Mouse (Mus musculus): ENCODE data around the gene Mark4.

Gene Mark4

DNA sequence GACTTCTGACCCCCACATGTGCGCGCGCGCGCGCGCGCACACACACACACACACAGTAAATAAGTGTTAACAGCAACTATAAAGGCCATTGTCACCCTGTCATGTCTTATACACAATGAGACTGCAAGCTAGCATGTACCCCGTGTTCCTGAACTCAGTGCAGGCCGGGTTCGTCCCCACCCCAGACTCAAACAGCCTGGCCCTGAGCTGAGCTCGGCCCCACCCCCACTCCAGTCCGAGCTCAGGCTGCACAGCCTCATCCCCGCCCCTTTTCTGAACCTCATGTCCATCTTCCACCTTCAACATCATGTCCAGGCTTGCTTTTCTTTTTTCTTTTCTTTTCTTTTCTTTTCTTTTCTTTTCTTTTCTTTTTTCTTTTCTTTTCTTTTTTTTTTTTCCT is 11.7 kb upstream of the Mark4 start:
- no peak for DNase-seq (ENCODE audit: low read depth, low spot score)

DNA sequence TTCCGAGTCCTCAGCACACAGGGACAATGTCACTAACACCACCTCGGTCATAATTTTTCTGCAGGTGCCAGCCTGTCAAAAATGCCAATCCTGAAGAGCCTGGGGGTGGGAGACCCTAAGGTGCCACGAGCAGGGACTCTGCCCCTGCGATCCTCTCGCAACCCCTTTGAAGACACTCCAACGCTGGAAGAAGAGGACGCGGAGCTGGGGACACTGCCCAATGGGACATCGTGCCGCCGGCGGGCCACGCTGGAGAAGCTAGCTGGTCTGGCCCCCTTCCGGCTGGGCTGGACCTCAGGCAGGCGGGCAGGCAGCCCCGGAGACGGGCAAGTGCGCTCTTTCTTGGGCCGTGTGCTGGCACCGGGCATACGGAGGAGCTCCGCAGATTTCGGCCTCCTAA is 10.8 kb upstream of the Mark4 start:
- no peak for DNase-seq (ENCODE audit: low read depth, low spot score)

DNA sequence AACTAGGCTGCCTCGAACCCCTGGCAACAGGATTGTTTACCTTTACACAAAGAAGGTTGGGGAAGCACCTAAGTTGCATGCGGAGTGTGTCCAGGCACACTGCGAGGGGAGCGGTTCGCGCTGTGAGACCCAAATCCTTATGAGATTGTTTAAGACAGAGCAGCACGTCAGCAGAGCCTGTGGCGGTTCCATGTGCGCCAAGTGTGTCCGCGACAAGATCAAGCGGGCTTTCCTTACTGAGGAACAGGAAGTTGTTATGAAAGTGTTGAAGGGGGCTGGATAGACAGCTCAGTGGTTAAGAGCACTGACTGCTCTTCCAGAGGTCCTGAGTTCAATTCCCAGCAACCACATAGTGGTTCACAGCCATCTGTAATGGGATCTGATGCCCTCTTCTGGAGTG is 9.7 kb upstream of the Mark4 start:
- DNase-seq (ENCODE audit: low read depth, low spot score) = no peak

DNA sequence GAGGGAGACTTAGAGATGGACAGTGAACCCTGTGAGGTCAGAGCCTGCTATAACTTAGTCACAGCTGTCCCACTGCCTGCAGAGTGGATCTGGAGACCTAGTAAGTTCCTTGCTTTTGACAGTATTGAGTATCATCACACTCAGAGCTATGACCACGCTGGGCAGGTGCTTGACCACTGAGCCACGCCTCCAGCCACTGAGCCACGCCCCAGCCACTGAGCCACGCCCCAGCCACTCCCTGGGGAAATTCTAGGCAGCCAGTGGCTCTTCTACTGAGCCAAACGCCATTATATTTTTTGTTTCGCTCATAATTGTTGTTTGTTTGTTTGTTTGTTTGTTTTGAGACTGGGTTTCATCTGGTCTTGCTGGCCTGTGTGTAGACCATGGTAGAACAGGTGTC is 9.0 kb upstream of the Mark4 start:
- no peak for DNase-seq (ENCODE audit: low read depth, low spot score)

DNA sequence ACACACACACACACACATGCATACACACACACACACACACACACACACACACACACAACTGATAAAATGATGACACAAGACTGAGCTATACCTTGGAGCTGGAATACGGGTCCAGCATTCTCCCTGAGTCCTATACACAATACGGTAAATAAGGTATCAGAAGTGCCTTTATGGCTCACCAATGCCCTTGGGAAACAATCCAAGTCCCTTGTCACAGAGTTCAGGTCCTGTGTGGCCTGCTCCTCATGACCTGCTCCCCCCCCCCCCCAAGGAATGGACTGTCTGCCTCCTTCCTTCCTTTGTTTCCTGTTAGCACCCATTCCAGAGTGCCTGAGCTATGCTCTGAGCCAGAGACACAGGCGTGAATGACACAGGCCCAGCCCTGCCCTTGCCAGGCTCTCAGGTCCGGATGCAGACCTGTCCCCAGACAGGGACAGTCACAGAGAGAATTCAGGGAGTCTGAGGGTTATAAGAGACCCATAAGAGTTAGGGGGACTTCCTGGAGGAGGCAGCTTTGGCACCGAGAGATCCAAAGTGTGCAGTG is 8.1 kb upstream of the Mark4 start:
- no peak for DNase-seq (ENCODE audit: low read depth, low spot score)

DNA sequence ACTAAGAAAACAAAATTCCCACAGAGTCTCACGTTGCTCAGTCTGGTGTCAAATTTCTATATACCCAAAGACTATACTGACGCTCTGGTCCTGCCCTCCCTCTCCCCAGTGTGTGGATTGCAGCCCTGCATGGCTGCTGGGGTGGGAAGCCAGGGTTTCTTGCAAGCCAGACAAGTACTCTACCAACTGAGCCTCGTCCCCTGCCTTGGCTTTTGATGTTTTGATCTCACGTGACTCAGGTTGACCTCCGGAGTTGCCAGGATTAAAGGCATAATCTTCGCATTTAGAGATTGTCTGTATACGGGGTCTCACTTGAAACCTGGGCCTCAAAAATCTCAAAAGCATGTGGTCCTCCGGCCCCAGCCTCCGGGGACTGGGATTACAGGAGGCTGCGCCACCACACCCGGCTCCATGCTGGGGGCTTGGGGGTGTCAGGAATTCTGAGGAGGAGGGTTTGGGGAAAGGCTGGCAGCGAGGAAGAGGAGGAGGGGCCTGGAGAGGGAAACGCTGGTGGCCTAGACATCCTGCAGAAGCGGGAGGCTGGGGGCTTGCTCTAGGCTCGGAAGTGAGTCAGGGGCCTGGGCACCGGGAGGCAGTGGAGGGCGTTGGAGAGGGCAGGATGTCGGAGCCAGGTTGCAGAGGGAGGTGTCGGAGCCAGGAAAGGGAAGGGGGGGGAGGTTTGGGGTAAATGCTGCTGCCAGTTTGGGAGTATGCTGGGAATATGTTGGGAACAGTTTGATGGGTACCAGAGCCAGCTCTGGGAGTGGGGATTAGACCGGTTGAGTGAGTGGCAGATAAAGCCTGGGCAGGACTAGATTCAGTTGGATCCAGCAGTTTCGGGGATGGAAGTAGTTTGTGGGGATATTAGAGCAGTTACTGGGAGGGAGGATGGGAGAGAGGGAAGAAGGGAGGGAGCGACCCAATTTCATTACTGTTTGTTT is 6.0 kb upstream of the Mark4 start:
- DNase-seq (ENCODE audit: low read depth, low spot score) = no peak

DNA sequence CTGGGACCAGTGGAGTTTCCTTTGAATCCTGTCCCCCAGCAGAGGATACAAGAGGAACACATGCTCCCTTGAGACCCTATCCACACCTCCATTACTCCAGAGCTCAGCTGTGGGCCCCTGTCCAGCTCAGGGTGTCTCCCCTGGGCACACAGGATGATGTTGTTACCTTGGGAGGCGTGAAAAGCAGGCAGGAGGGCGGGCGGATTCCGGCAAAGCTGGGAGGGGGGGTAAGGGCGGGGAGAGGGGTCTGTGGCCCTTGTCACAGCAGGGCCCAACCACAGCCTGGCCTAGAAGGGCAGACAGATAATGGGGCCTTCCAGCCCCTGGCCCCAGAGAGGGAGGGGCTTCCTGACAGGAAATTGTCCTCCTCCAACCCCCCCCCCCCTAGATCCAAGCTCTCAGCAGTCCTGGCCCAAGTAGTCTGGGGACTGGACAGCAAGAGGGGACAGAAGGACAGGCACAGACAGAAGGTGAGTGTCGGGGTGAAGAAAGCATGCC is 4.3 kb upstream of the Mark4 start, which contains the start of gene Exoc3l2:
Gene Exoc3l2, plus strand, starts transcription at position 448 of the 498 bp plus-strand sequence.
- DNase-seq (ENCODE audit: low read depth, low spot score) = no peak

DNA sequence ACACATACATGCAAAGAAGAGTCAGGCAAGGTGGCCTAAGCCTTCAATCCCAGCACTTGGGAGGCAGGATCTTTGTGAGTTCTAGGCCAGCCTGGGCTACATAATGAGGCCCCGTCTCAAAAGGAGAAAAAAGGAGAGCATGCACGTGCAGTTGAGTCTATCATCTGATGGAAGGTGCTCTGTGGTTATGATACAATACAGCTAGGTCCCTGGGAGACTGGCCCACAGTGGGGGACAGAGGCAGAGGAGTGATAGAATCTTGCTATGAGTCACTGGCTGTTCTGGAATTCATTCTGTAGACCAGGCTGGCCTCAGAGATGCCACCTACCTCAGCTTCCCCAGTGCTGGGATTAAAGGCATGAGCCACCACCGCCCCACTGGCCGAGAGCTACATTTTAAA is 3.8 kb upstream of the Mark4 start:
- DNase-seq (ENCODE audit: low read depth, low spot score) = no peak

DNA sequence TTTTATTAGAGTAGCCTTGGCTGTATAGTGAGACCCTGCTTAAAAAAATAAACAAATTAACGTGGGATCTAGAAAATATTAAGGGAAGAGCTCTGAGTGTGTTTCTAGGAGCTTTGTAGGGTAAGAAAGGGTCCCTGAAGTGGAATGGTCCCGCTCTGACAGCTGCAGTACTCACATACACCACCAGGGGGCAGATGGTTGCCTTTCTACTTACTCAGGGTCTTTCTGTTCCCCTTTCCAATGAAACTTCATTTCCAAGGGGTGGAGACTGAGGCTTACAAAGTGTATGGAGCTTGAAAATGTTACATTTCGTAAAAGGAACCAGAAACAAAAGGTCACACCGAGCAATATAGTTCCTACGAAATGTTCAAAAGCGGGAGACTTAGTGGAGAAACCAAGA is 2.9 kb upstream of the Mark4 start:
- DNase-seq (ENCODE audit: low read depth, low spot score) = no peak

DNA sequence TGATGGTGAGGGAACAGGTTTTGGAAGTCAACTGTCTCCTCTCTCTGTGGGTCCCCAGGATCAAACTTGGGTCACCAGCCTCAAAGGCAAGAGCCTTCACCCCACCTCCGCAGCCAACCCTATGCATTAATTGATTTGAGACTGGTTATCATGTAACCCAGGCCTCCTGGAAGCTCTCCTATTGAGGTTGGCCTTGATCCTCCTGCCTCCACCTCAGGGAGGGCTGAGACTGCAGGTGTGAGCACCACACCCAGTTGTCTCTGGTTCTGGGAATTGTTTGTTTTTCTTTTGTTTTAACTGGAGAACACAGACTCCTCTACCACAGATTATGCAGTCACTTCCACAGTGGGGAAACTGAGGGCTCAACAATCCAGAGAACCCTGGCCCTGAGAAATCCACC is 1.9 kb upstream of the Mark4 start:
- no peak for DNase-seq (ENCODE audit: low read depth, low spot score)

DNA sequence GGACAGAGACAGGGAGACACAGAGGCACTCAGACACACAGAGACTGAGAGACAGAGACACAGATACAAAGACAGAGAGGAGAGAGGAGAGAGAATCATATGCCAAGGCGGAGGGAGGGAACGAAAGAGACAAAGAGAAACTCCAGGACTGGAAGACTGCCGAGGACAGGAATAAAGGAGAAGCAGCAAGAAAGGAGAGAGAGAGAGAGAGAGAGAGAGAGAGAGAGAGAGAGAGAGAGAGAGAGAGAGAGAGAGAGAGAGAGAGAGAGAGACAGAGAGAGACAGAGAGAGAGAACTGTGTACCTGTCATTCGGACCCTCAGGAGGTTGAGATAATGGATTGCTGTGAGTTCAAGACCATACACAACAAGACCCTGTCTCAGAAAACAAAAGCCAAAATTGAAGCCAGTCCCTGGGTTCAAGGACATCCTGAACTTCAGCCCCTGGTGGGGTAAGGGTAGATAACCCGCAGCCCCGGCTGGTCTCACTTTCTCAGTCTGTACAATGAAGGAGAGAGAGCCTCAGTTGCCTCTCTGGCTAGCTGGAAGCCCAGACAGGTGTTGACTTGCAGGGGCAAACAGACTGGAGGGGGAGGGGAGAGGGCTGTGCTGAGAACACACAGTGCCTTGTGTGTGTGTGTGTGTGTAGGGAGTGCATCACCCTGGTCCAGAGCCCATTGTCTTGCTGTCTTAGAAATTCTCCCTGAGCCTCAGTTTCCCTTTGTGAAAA is 686 bp upstream of the Mark4 start:
- no peak for DNase-seq (ENCODE audit: low read depth, low spot score)

DNA sequence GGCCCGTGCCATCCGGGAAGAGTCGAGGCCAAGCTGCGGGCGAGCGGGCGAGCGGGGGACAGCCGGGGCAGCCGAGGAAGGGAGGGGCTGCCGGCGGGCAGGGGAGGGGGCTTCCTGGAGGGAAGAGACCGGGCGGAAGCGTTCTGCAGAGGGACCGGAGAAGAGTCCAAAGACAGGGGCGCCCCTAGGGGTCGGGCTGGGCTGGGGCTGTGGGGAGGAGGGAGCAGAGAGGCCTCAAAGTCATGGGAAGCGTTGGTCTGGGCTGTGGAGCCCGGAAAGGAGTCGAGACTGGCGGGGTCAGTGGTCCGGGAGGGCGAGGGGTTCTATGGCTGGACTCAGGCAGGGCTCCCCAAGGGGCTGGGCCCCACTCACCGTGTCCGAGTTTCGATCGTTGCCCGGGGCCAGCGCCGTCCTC is 542 bp downstream of the Mark4 start:
- no peak for DNase-seq (ENCODE audit: low read depth, low spot score)

DNA sequence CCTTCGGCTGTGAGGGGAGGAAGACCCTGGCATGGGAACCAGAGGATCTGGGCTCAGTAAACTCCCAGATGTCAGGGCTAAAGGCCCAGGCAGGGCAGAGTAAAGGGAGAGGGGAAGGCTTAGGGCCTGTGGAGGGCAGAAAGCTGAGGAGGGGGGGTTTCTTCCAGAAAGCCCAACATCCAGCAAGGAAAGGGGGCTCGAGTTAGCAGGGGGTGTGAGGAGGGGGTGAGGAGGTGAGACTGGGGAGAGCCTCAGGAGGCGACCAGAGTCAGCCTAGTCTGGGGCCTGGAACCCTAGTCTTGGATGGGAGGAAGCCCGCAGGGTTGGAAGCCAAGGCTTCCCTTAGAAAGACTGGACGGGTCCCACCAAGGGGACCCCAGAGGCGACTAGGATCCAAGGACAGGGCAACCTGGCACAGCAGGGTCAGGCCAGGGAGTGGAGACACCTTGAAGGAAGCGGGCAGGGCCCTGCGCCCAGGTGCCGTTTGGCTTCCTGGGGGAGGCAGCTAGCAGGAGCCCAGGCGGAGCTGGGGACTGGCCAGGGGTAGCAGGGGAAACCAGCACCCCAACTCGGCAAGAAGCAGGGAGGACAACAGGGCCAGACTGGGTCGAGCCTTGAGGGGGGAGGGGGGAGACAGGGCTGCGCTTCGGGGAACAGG is 1.1 kb downstream of the Mark4 start:
- DNase-seq (ENCODE audit: low read depth, low spot score) = no peak

DNA sequence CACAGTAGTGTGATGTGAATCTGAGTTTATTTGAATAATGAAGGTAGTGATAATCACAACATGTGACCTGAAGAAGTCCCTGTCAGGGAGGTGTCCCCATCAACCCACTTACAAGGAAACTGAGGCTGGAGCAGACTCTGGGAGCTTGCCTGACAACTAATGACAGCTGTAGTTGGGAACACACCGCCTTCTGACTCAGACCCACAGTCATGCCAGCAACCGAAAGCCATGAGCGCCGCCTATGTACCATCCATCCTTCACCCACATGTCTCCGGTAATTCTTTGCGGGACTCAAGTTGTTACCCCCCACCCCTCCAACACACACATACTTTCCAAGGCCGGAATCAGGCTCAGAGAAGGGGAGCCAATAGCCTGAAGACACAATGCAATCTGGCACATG is 2.0 kb downstream of the Mark4 start:
- DNase-seq (ENCODE audit: low read depth, low spot score) = no peak

DNA sequence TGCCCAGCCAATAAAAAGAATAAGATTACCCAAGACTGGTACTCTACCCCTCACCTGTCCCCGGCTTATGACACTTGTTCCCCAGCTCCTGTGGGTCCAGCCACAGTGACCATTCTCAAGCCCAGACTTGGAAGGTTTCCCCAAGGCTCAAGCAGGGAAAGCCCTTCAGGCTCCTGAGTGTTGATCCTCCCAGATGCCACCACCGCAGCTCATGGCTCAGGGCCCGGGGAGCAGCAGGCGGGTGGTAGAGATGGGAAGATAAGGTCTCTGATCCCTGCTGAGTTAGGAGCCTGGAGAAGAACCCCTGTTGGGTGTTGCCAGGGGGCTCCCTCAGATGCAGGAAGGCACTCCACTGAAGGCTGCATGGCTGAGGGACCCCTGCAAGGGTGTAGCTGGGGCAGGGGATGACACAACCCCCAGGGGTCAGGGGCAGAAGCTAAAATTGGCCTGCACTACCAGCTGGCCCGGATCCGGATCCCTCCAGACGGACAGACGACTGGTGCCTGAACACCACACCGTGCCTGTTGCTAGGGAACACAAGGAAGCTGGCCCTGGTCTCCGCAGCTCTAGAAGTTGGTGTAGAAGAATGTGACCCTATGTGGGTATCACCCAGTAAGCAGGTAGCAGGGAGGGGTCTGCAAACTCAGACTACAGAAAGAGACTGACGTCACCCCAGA is 2.7 kb downstream of the Mark4 start:
- no peak for DNase-seq (ENCODE audit: low read depth, low spot score)

DNA sequence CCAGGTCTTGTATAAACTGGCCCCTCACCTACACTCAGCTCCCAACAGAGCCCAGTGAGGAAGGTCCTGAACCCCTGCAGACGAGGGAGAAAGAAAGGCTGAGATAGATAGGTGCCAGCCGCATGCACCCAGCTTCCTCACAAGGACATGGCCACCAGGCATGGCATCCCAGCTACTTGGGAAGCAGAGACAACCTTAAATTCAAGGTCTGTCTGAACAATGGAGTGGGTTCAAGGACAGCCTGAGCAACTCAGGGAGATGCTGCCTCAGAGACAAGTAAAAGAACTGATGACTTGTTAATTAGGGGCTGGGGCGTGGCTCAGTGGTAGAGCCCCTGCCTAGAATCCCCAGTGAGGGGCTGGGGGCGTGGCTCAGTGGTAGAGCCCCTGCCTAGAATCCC is 3.4 kb downstream of the Mark4 start:
- DNase-seq (ENCODE audit: low read depth, low spot score) = no peak

DNA sequence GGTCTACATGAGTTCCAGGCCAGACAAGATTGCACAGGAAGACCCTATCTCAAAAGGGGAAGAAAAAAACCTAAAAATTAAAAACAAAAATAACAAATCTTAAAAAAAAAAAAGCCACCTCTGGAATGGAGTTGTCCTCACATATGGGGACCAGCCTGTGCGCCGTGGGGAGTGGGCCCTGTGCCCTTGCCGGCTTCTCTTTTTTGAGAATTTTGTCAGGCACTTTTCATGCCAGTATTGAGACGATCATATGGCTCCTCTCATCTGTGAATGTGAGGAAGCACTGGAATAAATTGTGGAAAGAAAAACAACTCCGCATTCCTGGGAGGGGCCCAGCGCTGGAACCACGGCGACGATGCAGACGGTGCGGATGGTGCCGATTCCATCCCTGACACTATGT is 9.5 kb downstream of the Mark4 start:
- DNase-seq (ENCODE audit: low read depth, low spot score) = no peak

DNA sequence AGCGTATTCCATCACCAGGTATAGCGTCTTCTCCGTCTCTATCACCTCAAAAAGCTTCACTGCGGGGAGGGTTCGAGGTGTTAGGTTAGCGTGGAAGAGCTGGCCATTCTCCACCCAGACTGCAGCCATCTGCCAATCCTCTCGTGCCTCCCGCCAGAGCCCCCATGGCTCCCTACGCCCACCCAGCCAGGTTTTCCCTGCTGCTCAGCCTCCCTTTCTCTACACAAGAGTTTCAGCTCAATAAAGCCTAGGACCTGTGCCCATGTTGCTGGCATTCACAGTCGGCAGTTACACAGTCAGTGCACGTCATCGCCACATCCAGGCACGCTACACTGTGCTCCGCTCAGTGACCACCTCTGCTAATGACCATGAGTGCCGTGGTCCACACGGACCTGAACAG is 10.9 kb downstream of the Mark4 start:
- DNase-seq (ENCODE audit: low read depth, low spot score) = no peak

DNA sequence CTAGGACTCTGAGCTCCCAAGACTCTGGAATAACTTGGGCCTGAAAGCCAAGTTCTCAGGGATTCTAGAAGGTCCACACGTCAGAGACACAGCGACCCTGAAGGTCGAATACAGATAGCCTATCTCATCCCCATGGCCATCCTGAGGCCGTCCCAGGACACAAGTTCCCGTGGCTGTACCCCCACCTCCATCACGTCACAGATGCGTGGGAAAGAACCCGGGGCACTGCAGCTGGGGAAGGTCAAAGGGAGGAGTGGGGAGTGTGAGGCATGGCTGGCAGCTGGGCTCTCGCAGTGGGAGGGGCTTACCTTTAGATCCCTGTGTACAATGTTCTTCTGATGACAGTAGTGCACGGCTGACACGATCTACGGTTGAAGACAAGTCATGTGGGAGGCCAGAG is 13.8 kb downstream of the Mark4 start:
- no peak for DNase-seq (ENCODE audit: low read depth, low spot score)

DNA sequence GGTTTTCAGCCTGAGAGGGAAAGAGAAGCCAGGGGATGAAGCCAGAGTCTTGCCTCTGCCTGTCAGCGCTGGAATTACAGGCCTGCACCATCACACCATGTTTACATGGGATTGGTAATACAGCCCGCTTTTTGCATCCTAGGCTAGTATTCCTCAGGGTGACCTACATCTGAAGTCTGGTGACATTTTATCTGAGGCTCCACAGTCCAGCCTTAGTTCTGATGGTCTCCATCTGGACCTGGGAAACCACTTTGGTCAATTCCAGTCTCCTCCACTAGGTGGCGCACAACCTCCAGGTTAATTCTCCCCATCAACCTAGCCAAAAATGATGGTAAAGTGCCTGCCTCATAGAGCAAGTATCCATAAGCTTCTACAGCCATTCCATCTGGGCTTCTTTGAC is 15.3 kb downstream of the Mark4 start:
- peak; percentile 64 for DNase-seq (ENCODE audit: low read depth, low spot score)

DNA sequence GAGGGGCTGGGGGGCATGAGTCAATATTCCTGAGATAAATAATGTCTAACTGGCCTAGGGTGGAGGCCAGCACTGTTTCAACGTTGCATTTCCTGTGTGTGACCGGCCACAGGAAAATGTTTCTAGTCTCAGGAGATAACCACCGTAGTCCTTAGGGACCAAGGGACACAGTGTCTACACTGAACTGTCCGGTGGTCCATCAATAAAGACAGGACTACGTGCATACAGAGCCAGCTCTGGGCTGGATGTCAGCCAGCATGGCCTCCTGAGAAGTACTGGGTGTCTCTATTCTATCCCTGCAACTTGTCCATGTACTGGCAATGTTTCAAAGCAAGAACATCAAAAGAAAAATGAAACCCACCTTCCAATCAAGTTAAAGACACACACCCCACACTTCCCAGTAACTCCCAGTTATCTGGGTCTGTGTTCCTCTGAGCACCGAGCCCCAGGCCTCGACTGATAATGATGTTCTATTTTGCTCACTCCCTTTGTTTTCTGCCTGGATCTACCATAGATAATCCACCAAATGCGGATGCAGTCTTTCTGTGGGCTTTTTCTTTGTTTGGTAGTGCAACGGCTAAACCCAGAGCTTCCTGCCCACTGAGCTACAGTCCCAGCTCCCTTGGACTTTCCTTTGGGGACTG is 17.1 kb downstream of the Mark4 start:
- DNase-seq (ENCODE audit: low read depth, low spot score) = no peak

Data from retina, adult 2 months (tissue).